Mouse (Mus musculus) testis, adult 2 months (tissue): ENCODE measurements around the gene Ank3.

Source experiments
- CTCF ChIP-seq: fragments of 200-500 bp; IDR thresholded peaks from 2 replicates; pipeline ENCODE4 v1.5.1; 2012; ENCODE audit warnings: low read depth, mild to moderate bottlenecking, inconsistent platforms, low read length, moderate library complexity; ENCODE audit not compliant: control insufficient read depth, insufficient read depth, insufficient replicate concordance
- POLR2A ChIP-seq: fragments of 200-500 bp; IDR thresholded peaks from 2 replicates; pipeline ENCODE4 v1.6.1; 2012; ENCODE audit warnings: low read depth, mild to moderate bottlenecking, inconsistent platforms, low read length, moderate library complexity; ENCODE audit not compliant: control insufficient read depth

GRCm38 (mm10) chr10:69904321-69904720, 505.7 kb downstream of the Ank3 start:
- no peak for TF ChIP-seq CTCF
- TF ChIP-seq POLR2A: no peak
